Mouse (Mus musculus) thymus, adult 2 months (tissue): Measurements from ENCODE around the gene Erc1.

Experiments
- CTCF ChIP-seq: fragments of 200-500 bp; IDR thresholded peaks from 2 replicates; pipeline ENCODE4 v1.5.1; 2012; ENCODE audit warnings: mild to moderate bottlenecking, control low read depth, low read length, moderate library complexity, borderline replicate concordance; ENCODE audit not compliant: control insufficient read depth, poor library complexity, insufficient read depth; ENCODE audit errors: extremely low read depth
- POLR2A ChIP-seq: fragments of 200-500 bp; IDR thresholded peaks from 2 replicates; pipeline ENCODE4 v1.6.1; 2012; ENCODE audit warnings: mild to moderate bottlenecking, low read length, control low read depth, moderate library complexity; ENCODE audit not compliant: control insufficient read depth, poor library complexity, insufficient read depth; ENCODE audit errors: extremely low read depth

- TF ChIP-seq POLR2A (no peak), CTCF (no peak)
Measured at GRCm38 (mm10) chr6:119662936-119663335, 185.0 kb downstream of the Erc1 start.
